Mouse (Mus musculus) liver (tissue): ENCODE measurements at regions not wholly inside any gene's neighbourhood (a gene's known extent, or its start where the extent isn't known, plus 50 kb on each side); places are given as distances from the start of the nearest gene placed in this dataset.

Experiments used
- DNase-seq: peaks from one replicate; pipeline ENCODE4 v3.0.0-alpha.2; 2020; ENCODE audit warnings: mixed read lengths

- DNase-seq = no peak
Observed at GRCm38 (mm10) chr11:48605223-48605824, 194.8 kb upstream of the Rack1 start.

- no peak for DNase-seq
Observed at GRCm38 (mm10) chr11:48601096-48601495, 199.0 kb upstream of the Rack1 start.

GRCm38 (mm10) chr11:48599573-48600127 lies 200.5 kb upstream of the Rack1 start:
- no peak for DNase-seq

- DNase-seq = no peak
Observed at GRCm38 (mm10) chr11:48599033-48599432, 201.1 kb upstream of the Rack1 start.

GRCm38 (mm10) chr11:48594429-48594828 lies 205.7 kb upstream of the Rack1 start:
- DNase-seq = no peak

GRCm38 (mm10) chr11:48588833-48589649 lies 211.1 kb upstream of the Rack1 start:
- DNase-seq = peak; percentile 52

- DNase-seq = no peak
Observed at GRCm38 (mm10) chr11:48568769-48569168, 231.4 kb upstream of the Rack1 start.

GRCm38 (mm10) chr11:48567583-48568562 lies 232.3 kb upstream of the Rack1 start:
- no peak for DNase-seq

- no peak for DNase-seq
Observed at GRCm38 (mm10) chr11:48558053-48558452, 242.1 kb upstream of the Rack1 start.

- no peak for DNase-seq
Observed at GRCm38 (mm10) chr11:48552006-48552405, 248.1 kb upstream of the Rack1 start.

- DNase-seq = no peak
Observed at GRCm38 (mm10) chr11:48551201-48551600, 248.9 kb upstream of the Rack1 start.

- DNase-seq = no peak
Observed at GRCm38 (mm10) chr11:48526316-48526715, 273.8 kb upstream of the Rack1 start.

- no peak for DNase-seq
Observed at GRCm38 (mm10) chr11:48525517-48525916, 274.6 kb upstream of the Rack1 start.

- no peak for DNase-seq
Observed at GRCm38 (mm10) chr11:48506886-48507285, 293.2 kb upstream of the Rack1 start.

- no peak for DNase-seq
Observed at GRCm38 (mm10) chr11:48502011-48502806, 297.9 kb upstream of the Rack1 start.

- no peak for DNase-seq
Observed at GRCm38 (mm10) chr11:48499057-48499456, 301.1 kb upstream of the Rack1 start.

- DNase-seq = no peak
Observed at GRCm38 (mm10) chr11:48488308-48488707, 311.8 kb upstream of the Rack1 start.

- DNase-seq = no peak
Observed at GRCm38 (mm10) chr11:48464036-48464435, 336.1 kb upstream of the Rack1 start.

GRCm38 (mm10) chr11:48449883-48450282 lies 350.2 kb upstream of the Rack1 start:
- no peak for DNase-seq

GRCm38 (mm10) chr11:48442534-48443254 lies 357.4 kb upstream of the Rack1 start:
- no peak for DNase-seq

GRCm38 (mm10) chr11:48436712-48437111 lies 363.4 kb upstream of the Rack1 start:
- no peak for DNase-seq
